Mouse (Mus musculus) mesoderm, embryonic 11.5 days (tissue): ENCODE measurements at regions not wholly inside any gene's neighbourhood (a gene's known extent, or its start where the extent isn't known, plus 50 kb on each side); places are given as distances from the start of the nearest gene placed in this dataset.
"Not testable (repeated sequence)": the region's sequence is repeated elsewhere in the genome, so short reads cannot be mapped to it uniquely, and the experiment has no call there.

Experiments
- DNase-seq: peaks from one replicate; pipeline ENCODE4 v3.0.0-alpha.2; 2012; ENCODE audit warnings: low read depth, low spot score

GRCm38 (mm10) chr4:114296380-114296779 lies 110.1 kb upstream of the Trabd2b start:
- no peak for DNase-seq

- not testable (repeated sequence) for DNase-seq
These were observed 108.0 kb upstream of the Trabd2b start for GRCm38 (mm10) chr4:114298517-114298916.

GRCm38 (mm10) chr4:114300390-114301012 lies 106.0 kb upstream of the Trabd2b start:
- DNase-seq, result peak; percentile 54

GRCm38 (mm10) chr4:114304654-114305053 lies 101.9 kb upstream of the Trabd2b start:
- DNase-seq, result no peak

GRCm38 (mm10) chr4:114307491-114307890 lies 99.0 kb upstream of the Trabd2b start:
- no peak for DNase-seq

- peak; percentile 51 for DNase-seq
These were observed 98.0 kb upstream of the Trabd2b start for GRCm38 (mm10) chr4:114308518-114308917.

- DNase-seq, result no peak
These were observed 91.5 kb upstream of the Trabd2b start for GRCm38 (mm10) chr4:114315051-114315450.

- DNase-seq, result peak; percentile 37
These were observed 91.0 kb upstream of the Trabd2b start for GRCm38 (mm10) chr4:114315556-114315955.

- no peak for DNase-seq
These were observed 89.4 kb upstream of the Trabd2b start for GRCm38 (mm10) chr4:114317076-114317475.

GRCm38 (mm10) chr4:114320076-114320475 lies 86.4 kb upstream of the Trabd2b start:
- no peak for DNase-seq

- DNase-seq, result peak; percentile 44
These were observed 84.8 kb upstream of the Trabd2b start for GRCm38 (mm10) chr4:114321516-114322339.

GRCm38 (mm10) chr4:114329978-114330377 lies 76.5 kb upstream of the Trabd2b start:
- DNase-seq, result no peak

- DNase-seq, result no peak
These were observed 75.4 kb upstream of the Trabd2b start for GRCm38 (mm10) chr4:114331161-114331560.

GRCm38 (mm10) chr4:114334850-114335249 lies 71.7 kb upstream of the Trabd2b start:
- DNase-seq, result no peak

- DNase-seq, result no peak
These were observed 70.3 kb upstream of the Trabd2b start for GRCm38 (mm10) chr4:114336029-114336746.

- DNase-seq, result no peak
These were observed 69.8 kb upstream of the Trabd2b start for GRCm38 (mm10) chr4:114336747-114337090.

GRCm38 (mm10) chr4:114339793-114340192 lies 66.7 kb upstream of the Trabd2b start:
- no peak for DNase-seq

- no peak for DNase-seq
These were observed 61.4 kb upstream of the Trabd2b start for GRCm38 (mm10) chr4:114345154-114345553.

- peak; percentile 49 for DNase-seq
These were observed 60.3 kb upstream of the Trabd2b start for GRCm38 (mm10) chr4:114346068-114346747.

GRCm38 (mm10) chr4:114346884-114347283 lies 59.6 kb upstream of the Trabd2b start:
- DNase-seq, result no peak

GRCm38 (mm10) chr4:114349601-114350000 lies 56.9 kb upstream of the Trabd2b start:
- DNase-seq, result no peak

GRCm38 (mm10) chr4:114351282-114351681 lies 55.2 kb upstream of the Trabd2b start:
- DNase-seq, result no peak
